Comparison of ENCODE assay signal across 20 mouse cellular contexts in genomic region chr16:55832617-55833016, GRCm38 (mm10).
"Had no signal": no experiment of that assay in that cellular context is flagged by ENCODE, and none has a peak within 500 bp of the region (broad histone marks: within the 10 kb centered on the region; RNA-seq: fewer than 3 reads in every experiment).

No protein-coding gene starts in this region.

- DNase-seq: kidney, adult 18-20 months; kidney, adult 9 months; kidney, postnatal 14 days; kidney, postnatal 4 days; layer of hippocampus, postnatal 36 days; lung, adult 18-20 months; lung, postnatal 14 days; midbrain, embryonic 14.5 days; thymus, adult 2 months; thymus, postnatal 14 days; thymus, postnatal 4 days had no signal

- H3K9me3 ChIP-seq: liver, embryonic 15.5 days; lung, embryonic 15.5 days; megakaryocyte, embryonic 14.5 days; neural tube, embryonic 12.5 days; neural tube, embryonic 15.5 days had no signal

- H3K4me3 ChIP-seq: left cerebral cortex, adult 2 months; liver, embryonic 15.5 days; lung, embryonic 15.5 days; megakaryocyte, embryonic 14.5 days; neural tube, embryonic 12.5 days; neural tube, embryonic 15.5 days had no signal

- H3K36me3 ChIP-seq: liver, embryonic 15.5 days; lung, embryonic 15.5 days; neural tube, embryonic 12.5 days; neural tube, embryonic 15.5 days had no signal

- H3K9ac ChIP-seq: liver, embryonic 15.5 days; lung, embryonic 15.5 days; neural tube, embryonic 12.5 days; neural tube, embryonic 15.5 days had no signal

- H3K4me2 ChIP-seq: liver, embryonic 11.5 days; liver, embryonic 15.5 days; lung, embryonic 15.5 days; midbrain, embryonic 11.5 days; neural tube, embryonic 12.5 days; neural tube, embryonic 15.5 days had no signal

- H3K27ac ChIP-seq: left cerebral cortex, adult 2 months; liver, embryonic 15.5 days; lung, embryonic 15.5 days; macrophage; neural tube, embryonic 12.5 days; neural tube, embryonic 15.5 days had no signal

- H3K27me3 ChIP-seq: liver, embryonic 15.5 days; lung, embryonic 15.5 days; megakaryocyte, embryonic 14.5 days; neural tube, embryonic 12.5 days; neural tube, embryonic 15.5 days had no signal

- H3K4me1 ChIP-seq: lung, embryonic 15.5 days; neural tube, embryonic 15.5 days had no signal
